Mouse (Mus musculus) mature B cell (primary cell): ENCODE results near the gene Inpp5k.

ENCODE experiments used
- in situ Hi-C: fragments of 300-500 bp; cut with MboI; formaldehyde crosslinking; loops from 2 replicates; pipeline ENCODE4 v1.14.3; 2019

Gene Inpp5k

GRCm38 (mm10) chr11:75620136-75620780 lies 10.5 kb upstream of the Inpp5k start:
- in situ Hi-C loops: no loop called here

GRCm38 (mm10) chr11:75621426-75621825 lies 9.4 kb upstream of the Inpp5k start:
- in situ Hi-C loops: no loop called here

- in situ Hi-C loops: no loop called here
These were observed 8.0 kb upstream of the Inpp5k start for GRCm38 (mm10) chr11:75622588-75623329.

- in situ Hi-C loops: no loop called here
These were observed 6.7 kb upstream of the Inpp5k start for GRCm38 (mm10) chr11:75624102-75624554.

GRCm38 (mm10) chr11:75625820-75626219 lies 5.0 kb upstream of the Inpp5k start:
- in situ Hi-C loops: no loop called here

GRCm38 (mm10) chr11:75630098-75630497 lies 690 bp upstream of the Inpp5k start:
- in situ Hi-C loops: no loop called here

GRCm38 (mm10) chr11:75631561-75632225 lies 905 bp downstream of the Inpp5k start:
- in situ Hi-C loops: no loop called here

GRCm38 (mm10) chr11:75632921-75633320 lies 2.1 kb downstream of the Inpp5k start:
- in situ Hi-C loops: no loop called here

- in situ Hi-C loops: no loop called here
These were observed 4.0 kb downstream of the Inpp5k start for GRCm38 (mm10) chr11:75634801-75635200.

- in situ Hi-C loops: no loop called here
These were observed 4.5 kb downstream of the Inpp5k start for GRCm38 (mm10) chr11:75635315-75635714.

GRCm38 (mm10) chr11:75643323-75643722 lies 12.5 kb downstream of the Inpp5k start:
- in situ Hi-C loops: no loop called here

GRCm38 (mm10) chr11:75644684-75645083 lies 13.9 kb downstream of the Inpp5k start:
- in situ Hi-C loops: no loop called here

- in situ Hi-C loops: no loop called here
These were observed 17.0 kb downstream of the Inpp5k start for GRCm38 (mm10) chr11:75647681-75648211.

- in situ Hi-C loops: no loop called here
These were observed 18.4 kb downstream of the Inpp5k start for GRCm38 (mm10) chr11:75649155-75649561.

- in situ Hi-C loops: no loop called here
These were observed 19.5 kb downstream of the Inpp5k start, which contains the start of gene Myo1c for GRCm38 (mm10) chr11:75650311-75650710. TSS of gene Myo1c (plus strand) at chr11:75650504.

- in situ Hi-C loops: no loop called here
These were observed 20.2 kb downstream of the Inpp5k start for GRCm38 (mm10) chr11:75650958-75651425.

- in situ Hi-C loops: no loop called here
These were observed 20.8 kb downstream of the Inpp5k start for GRCm38 (mm10) chr11:75651426-75652221.

- in situ Hi-C loops: no loop called here
These were observed 21.6 kb downstream of the Inpp5k start for GRCm38 (mm10) chr11:75652222-75652941.

GRCm38 (mm10) chr11:75652942-75653684 lies 22.3 kb downstream of the Inpp5k start:
- in situ Hi-C loops: no loop called here
